ENCODE assay signal across 8 mouse cellular contexts in the genomic region with DNA sequence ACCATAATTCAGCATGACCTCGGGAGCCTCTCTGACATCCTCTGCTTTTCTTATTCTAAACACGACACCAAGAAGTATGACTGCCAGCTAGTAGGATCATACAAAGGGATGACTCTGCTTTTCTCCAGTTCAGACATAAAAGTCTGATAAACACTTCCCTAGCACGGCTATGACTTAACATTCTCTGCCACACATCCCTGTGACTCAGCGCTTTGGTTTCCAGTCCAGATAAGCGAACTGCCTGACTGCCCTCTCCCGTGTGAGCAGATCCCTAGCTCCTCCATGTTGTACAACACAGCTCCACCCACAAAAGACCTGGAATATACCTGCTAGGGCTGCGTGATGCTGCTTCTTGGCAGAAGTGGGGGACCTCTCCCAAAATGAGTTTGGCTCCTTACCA. TPM values are rescaled to one million over a fixed set of nuclear protein-coding genes. Genes with fewer than 3 reads are reported as not detected.
DNase-seq lines count a peak whose midpoint lies in the region; ATAC-seq lines count a peak whose summit lies in the region.

No protein-coding gene starts in this region.

- ATAC-seq in lung, embryonic 15.5 days (ENCODE audit: borderline replicate concordance, extremely low read depth, low FRiP score, low TSS enrichment): 0 out of 2 replicates have a peak, but pooled peaks have one; percentile 68
- ATAC-seq in heart, embryonic 15.5 days (replicated peaks; ENCODE audit: insufficient number of reproducible peaks, insufficient read depth, low FRiP score, low read depth): peak; percentile 65; the same call in 1 of the 2 replicates

- H3K9ac ChIP-seq in lung, embryonic 15.5 days: no peak overlapping the region
- H3K9ac ChIP-seq in heart, embryonic 15.5 days: no peak overlapping the region

- H3K4me3 ChIP-seq in lung, embryonic 15.5 days: no peak overlapping the region
- no peak overlapping the region for H3K4me3 ChIP-seq in heart, embryonic 15.5 days

- no peaks in the 10 kb centered on the region for H3K36me3 ChIP-seq in lung, embryonic 15.5 days
- H3K36me3 ChIP-seq in heart, embryonic 15.5 days: no peaks in the 10 kb centered on the region

- DNase-seq in lung, postnatal 14 days: no peak
- peak; percentile 46 for DNase-seq in adrenal gland, postnatal 10 days
- peak; percentile 59 for DNase-seq in lung, postnatal 36 days
- DNase-seq in cerebellum, adult 8-10 months: no peak
- no peak for DNase-seq in layer of hippocampus, adult 8-10 months (ENCODE audit: low spot score in 2 of 2)
- DNase-seq in right cerebral cortex, postnatal 36 days (ENCODE audit: low spot score in 2 of 2): no peak

- H3K27ac ChIP-seq in lung, embryonic 15.5 days: no peak overlapping the region
- no peak overlapping the region for H3K27ac ChIP-seq in heart, embryonic 15.5 days

- WGBS in lung, embryonic 15.5 days: 25% methylated on average over 7 of the region's 7 CpGs
- WGBS in heart, embryonic 15.5 days: 12% methylated on average over 7 of the region's 7 CpGs

- H3K4me2 ChIP-seq in lung, embryonic 15.5 days: no peak overlapping the region
- 0 out of 2 replicates have a peak overlapping the region, but pooled peaks have one; percentile 1 for H3K4me2 ChIP-seq in heart, embryonic 15.5 days

- no peaks in the 10 kb centered on the region for H3K27me3 ChIP-seq in lung, embryonic 15.5 days
- H3K27me3 ChIP-seq in heart, embryonic 15.5 days: no peaks in the 10 kb centered on the region

- H3K4me1 ChIP-seq in lung, embryonic 15.5 days: no peaks in the 10 kb centered on the region
- H3K4me1 ChIP-seq in heart, embryonic 15.5 days (replicated peaks): peaks cover 11% of the 10 kb centered on the region

- H3K9me3 ChIP-seq in lung, embryonic 15.5 days: no peaks in the 10 kb centered on the region
- H3K9me3 ChIP-seq in heart, embryonic 15.5 days (replicated peaks): no peaks in the 10 kb centered on the region

RNA-seq across cellular contexts. Expression of a gene that starts 12.2 kb away (rescaled TPM):
- polyA plus RNA-seq in lung, embryonic 15.5 days (2015; fragmentation: Nextera tagmentation; extraction: Ambion mirVana): 4.1 and 4.4 TPM in 2 replicates
- total RNA-seq in adrenal gland, postnatal 10 days (2021): 10 to 100 TPM; 13.1 to 13.4 TPM
- polyA plus RNA-seq in heart, embryonic 15.5 days (2015; fragmentation: Nextera tagmentation; extraction: Ambion mirVana): 2.5 and 4.8 TPM in 2 replicates
- 10 to 100 TPM; 32.3 to 41.6 (median 36.4) TPM for total RNA-seq in layer of hippocampus, adult 8-10 months (2022)

Comparison
In these comparisons a context has a peak if more than half of its experiments do, and no peak if none do; other contexts are left out.
1. DNase-seq: peak in adrenal gland, postnatal 10 days (single experiment) and lung, postnatal 36 days (single experiment); none in lung, postnatal 14 days (single experiment), cerebellum, adult 8-10 months (single experiment), layer of hippocampus, adult 8-10 months (0 of 2) and right cerebral cortex, postnatal 36 days (0 of 2).